Mouse (Mus musculus) intestine, postnatal 0 days (tissue): ENCODE results near the gene Gnpnat1. TPM values are rescaled to one million over a fixed set of nuclear protein-coding genes. Genes with fewer than 3 reads are reported as not detected.

Experiments used
- ATAC-seq: fragments of 200-750 bp; cut with Nextera tagmentation; 2 replicates; pipeline ENCODE4 v1.8.0; 2017; ENCODE audit warnings: mild to moderate bottlenecking, moderate TSS enrichment, moderate library complexity
- H3K27ac ChIP-seq: fragments of 300-500 bp; sonication (generic); 2 replicates; pipeline ENCODE4 v1.5.1; 2014; ENCODE audit warnings: mild to moderate bottlenecking, low read depth, low read length, moderate library complexity
- H3K27me3 ChIP-seq: fragments of 300-500 bp; sonication (generic); replicated peaks from 2 replicates; pipeline ENCODE4 v1.6.1; 2014; ENCODE audit warnings: low read length, mixed read lengths; ENCODE audit not compliant: control insufficient read depth, insufficient read depth
- H3K36me3 ChIP-seq: fragments of 300-500 bp; sonication (generic); 2 replicates; pipeline ENCODE4 v1.6.1; 2014; ENCODE audit warnings: mild to moderate bottlenecking, moderate library complexity; ENCODE audit not compliant: control insufficient read depth, insufficient read depth
- H3K4me1 ChIP-seq: fragments of 300-500 bp; sonication (generic); replicated peaks from 2 replicates; pipeline ENCODE4 v1.6.1; 2014; ENCODE audit warnings: antibody characterized with exemption, low read length, mixed read lengths; ENCODE audit not compliant: control insufficient read depth, insufficient read depth
- H3K4me2 ChIP-seq: fragments of 300-500 bp; sonication (generic); replicated peaks from 2 replicates; pipeline ENCODE4 v1.6.1; 2014; ENCODE audit warnings: low read depth, mild to moderate bottlenecking, moderate library complexity
- H3K4me3 ChIP-seq: fragments of 300-500 bp; sonication (generic); 2 replicates; pipeline ENCODE4 v1.5.1; 2014; ENCODE audit warnings: low read depth, low read length
- H3K9ac ChIP-seq: fragments of 300-500 bp; sonication (generic); 2 replicates; pipeline ENCODE4 v1.6.1; 2014; ENCODE audit warnings: mild to moderate bottlenecking, low read depth, low read length
- H3K9me3 ChIP-seq: fragments of 300-500 bp; sonication (generic); 2 replicates; pipeline ENCODE4 v1.6.1; 2016; ENCODE audit warnings: mixed run types; ENCODE audit not compliant: control insufficient read depth
- CTCF ChIP-seq: sonication (generic); IDR thresholded peaks from 2 replicates; pipeline ENCODE4 v1.5.1; 2016; ENCODE audit warnings: low read depth, mild to moderate bottlenecking, control low read depth, antibody characterized with exemption, moderate library complexity
- WGBS: fragments of 180-500 bp; shearing (Covaris S2); extraction: QIAGEN DNeasy Blood & Tissue Kit; methylation state at CpG from one replicate; pipeline ENCODE4 v1.1.7; 2014; 5-methylcytosine and 5-hydroxymethylcytosine counted together
- polyA plus RNA-seq: library from polyadenylated mRNA; unstranded; fragments of >200 nt; fragmentation: Nextera tagmentation; extraction: Ambion mirVana; gene quantifications from 2 replicates; pipeline ENCODE4 v1.2.1, GENCODE M21; 2015

Gnpnat1 gene
- polyA plus RNA-seq, 1 experiment from 2014 or later: 40.9 TPM

GRCm38 (mm10) chr14:45365196-45365587, 39.5 kb downstream of the Gnpnat1 start:
- H3K4me3 ChIP-seq: no peak overlapping the region
- no peaks in the 10 kb centered on the region for H3K27me3 ChIP-seq
- peaks cover 15% of the 10 kb centered on the region for H3K36me3 ChIP-seq
- WGBS: 93% methylated on average over 6 of the region's 6 CpGs
- TF ChIP-seq CTCF: no peak
- no peaks in the 10 kb centered on the region for H3K9me3 ChIP-seq
- no peak overlapping the region for H3K9ac ChIP-seq
- H3K27ac ChIP-seq: no peak overlapping the region
- ATAC-seq: no peak
- H3K4me1 ChIP-seq: no peaks in the 10 kb centered on the region
- H3K4me2 ChIP-seq: no peak overlapping the region

GRCm38 (mm10) chr14:45364211-45365195, 40.2 kb downstream of the Gnpnat1 start:
- Histone ChIP-seq H3K4me3 (no peak overlapping the region), H3K9me3 (no peaks in the 10 kb centered on the region), H3K9ac (no peak overlapping the region), H3K4me2 (no peak overlapping the region), H3K27ac (no peak overlapping the region), H3K36me3 (peaks cover 10% of the 10 kb centered on the region), H3K4me1 (no peaks in the 10 kb centered on the region), H3K27me3 (no peaks in the 10 kb centered on the region)
- 86% methylated on average over 16 of the region's 16 CpGs for WGBS
- no peak for TF ChIP-seq CTCF
- no peak for ATAC-seq

GRCm38 (mm10) chr14:45350931-45351859, 53.5 kb downstream of the Gnpnat1 start, which contains the start of gene Styx:
Gene Styx, plus strand, starts transcription at chr14:45351093.
- Histone ChIP-seq H3K27ac (peak within 1 kb of the TSS; percentile 37), H3K9ac (peak within 1 kb of the TSS; percentile 71), H3K27me3 (no peaks in the 10 kb centered on the region), H3K36me3 (peaks cover 14% of the 10 kb centered on the region), H3K4me1 (no peaks in the 10 kb centered on the region), H3K9me3 (no peaks in the 10 kb centered on the region), H3K4me2 (peak within 1 kb of the TSS; percentile 68), H3K4me3 (peak within 1 kb of the TSS; percentile 54)
- peak; percentile 97 for ATAC-seq
- no peak for TF ChIP-seq CTCF
- under 1% methylated on average over 76 of the region's 93 CpGs for WGBS

GRCm38 (mm10) chr14:45329589-45330181, 75.0 kb downstream of the Gnpnat1 start, which contains the start of gene Psmc6:
Gene Psmc6, plus strand, starts transcription at chr14:45329788.
- Histone ChIP-seq H3K27me3 (no peaks in the 10 kb centered on the region), H3K4me1 (0 out of 2 replicates have a peak, but pooled peaks cover 3% of the 10 kb centered on the region), H3K27ac (peak within 1 kb of the TSS; percentile 91), H3K4me2 (peak within 1 kb of the TSS; percentile 77), H3K9me3 (no peaks in the 10 kb centered on the region), H3K4me3 (peak within 1 kb of the TSS; percentile 94), H3K9ac (peak within 1 kb of the TSS; percentile 93), H3K36me3 (peaks cover 16% of the 10 kb centered on the region)
- under 1% methylated on average over 44 of the region's 44 CpGs for WGBS
- peak; percentile 96 for TF ChIP-seq CTCF
- ATAC-seq: peak; percentile 97

- peak overlapping the region; percentile 93; the same call in 1 of the 2 replicates for H3K9ac ChIP-seq
- no peak for TF ChIP-seq CTCF
- no peaks in the 10 kb centered on the region for H3K27me3 ChIP-seq
- WGBS: 16% methylated on average over 8 of the region's 8 CpGs
- peak overlapping the region; percentile 94 for H3K4me3 ChIP-seq
- H3K36me3 ChIP-seq: peaks cover 15% of the 10 kb centered on the region
- ATAC-seq: peak; percentile 29
- H3K4me2 ChIP-seq: peak overlapping the region; percentile 55
- H3K4me1 ChIP-seq: 0 out of 2 replicates have a peak, but pooled peaks cover 3% of the 10 kb centered on the region
- H3K9me3 ChIP-seq: no peaks in the 10 kb centered on the region
- no peak overlapping the region for H3K27ac ChIP-seq
Measured at GRCm38 (mm10) chr14:45329018-45329588, 75.6 kb downstream of the Gnpnat1 start.
